Mouse (Mus musculus) brain, embryonic 14.5 days (tissue): ENCODE measurements at regions not wholly inside any gene's neighbourhood (a gene's known extent, or its start where the extent isn't known, plus 50 kb on each side); places are given as distances from the start of the nearest gene placed in this dataset.

Experiments
- CTCF ChIP-seq: fragments of 200-500 bp; IDR thresholded peaks from 2 replicates; pipeline ENCODE4 v1.5.1; 2012; ENCODE audit warnings: inconsistent platforms, mild to moderate bottlenecking, moderate library complexity, borderline replicate concordance; ENCODE audit not compliant: insufficient read depth, insufficient read length; ENCODE audit errors: extremely low read depth
- POLR2A ChIP-seq: fragments of 200-500 bp; IDR thresholded peaks from 2 replicates; pipeline ENCODE4 v1.6.1; 2012; ENCODE audit warnings: mild to moderate bottlenecking, inconsistent platforms, borderline replicate concordance; ENCODE audit not compliant: poor library complexity, insufficient read depth, insufficient read length, severe bottlenecking; ENCODE audit errors: extremely low read depth

- no peak for TF ChIP-seq CTCF
- no peak for TF ChIP-seq POLR2A
Measured at GRCm38 (mm10) chr9:61309768-61310493, 62.2 kb upstream of the Tle3 start.
